Mouse (Mus musculus): ENCODE results near the gene Map3k21. TPM values are rescaled to one million over a fixed set of nuclear protein-coding genes. Genes with fewer than 3 reads are reported as not detected.

The Map3k21 gene
- polyA plus RNA-seq (2015; fragmentation: Nextera tagmentation; extraction: Ambion mirVana), result 0.18 and 0.24 TPM in 2 replicates

DNA sequence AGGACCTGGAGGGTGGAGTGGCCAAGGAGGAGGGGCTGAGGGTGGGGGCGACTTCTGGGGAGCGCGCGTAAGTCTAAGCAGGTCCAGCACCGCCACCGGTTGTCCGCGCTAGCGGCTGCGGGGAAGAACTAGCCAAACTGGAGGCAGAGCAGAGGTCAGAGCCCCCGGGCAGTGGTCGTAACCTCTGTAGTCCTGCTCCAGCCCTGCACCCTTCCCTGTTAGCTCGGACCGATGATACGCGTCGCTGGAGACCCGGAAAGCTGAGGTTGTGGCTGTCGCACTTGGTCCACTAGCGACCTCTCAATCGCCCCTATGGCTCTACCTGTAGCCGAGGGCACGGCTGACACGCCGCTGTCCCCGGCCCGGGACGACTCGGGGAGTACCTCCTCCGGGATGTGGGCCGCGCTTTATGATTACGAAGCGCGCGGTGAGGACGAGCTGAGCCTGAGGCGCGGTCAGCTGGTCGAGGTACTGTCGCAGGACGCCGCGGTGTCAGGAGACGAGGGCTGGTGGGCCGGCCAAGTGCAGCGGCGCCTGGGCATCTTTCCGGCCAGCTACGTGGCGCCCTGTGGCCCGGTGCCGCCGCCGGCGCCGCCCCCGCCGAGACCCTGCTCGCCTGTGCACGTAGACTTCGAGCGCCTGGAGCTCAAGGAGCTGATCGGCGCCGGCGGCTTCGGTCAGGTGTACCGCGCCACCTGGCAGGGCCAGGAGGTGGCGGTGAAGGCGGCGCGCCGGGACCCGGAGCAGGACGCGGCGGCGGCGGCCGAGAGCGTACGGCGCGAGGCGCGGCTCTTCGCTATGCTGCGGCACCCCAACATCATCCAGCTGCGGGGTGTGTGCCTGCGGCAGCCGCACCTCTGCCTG lies at the start of gene Map3k21:
Gene Map3k21 (plus strand): TSS at position 86 of the 864 bp plus-strand sequence.
- H3K4me1 ChIP-seq (replicated peaks), result peaks cover 17% of the 10 kb centered on the region
- under 1% methylated on average over 91 of the region's 93 CpGs for WGBS
- H3K4me2 ChIP-seq, result peak within 1 kb of the TSS; percentile 92
- peak within 1 kb of the TSS; percentile 49 for H3K4me3 ChIP-seq
- no peaks in the 10 kb centered on the region for H3K36me3 ChIP-seq
- no peaks in the 10 kb centered on the region for H3K9me3 ChIP-seq
- peaks cover 81% of the 10 kb centered on the region for H3K27me3 ChIP-seq
- H3K27ac ChIP-seq (replicated peaks), result no peak within 1 kb of the TSS
- ATAC-seq (ENCODE audit: low read depth), result peak; percentile 68
- H3K9ac ChIP-seq, result peak within 1 kb of the TSS; percentile 60

- Histone ChIP-seq H3K4me2 (no peak overlapping the region), H3K9ac (no peak overlapping the region), H3K9me3 (no peaks in the 10 kb centered on the region), H3K27ac (replicated peaks) (no peak overlapping the region), H3K27me3 (peaks cover 20% of the 10 kb centered on the region), H3K4me1 (replicated peaks) (peaks cover 29% of the 10 kb centered on the region), H3K36me3 (0 out of 2 replicates have a peak, but pooled peaks cover 3% of the 10 kb centered on the region), H3K4me3 (no peak overlapping the region)
- WGBS, result 80% methylated on average over 12 of the region's 12 CpGs
- ATAC-seq (ENCODE audit: low read depth), result no peak
Measured at GRCm38 (mm10) chr8:125866125-125866524, 44.1 kb upstream of the Map3k21 start.

GRCm38 (mm10) chr8:125868552-125868951 lies 41.7 kb upstream of the Map3k21 start:
- H3K36me3 ChIP-seq, result 0 out of 2 replicates have a peak, but pooled peaks cover 3% of the 10 kb centered on the region
- no peak overlapping the region for H3K9ac ChIP-seq
- no peak overlapping the region for H3K27ac ChIP-seq (replicated peaks)
- H3K4me2 ChIP-seq, result no peak overlapping the region
- no peaks in the 10 kb centered on the region for H3K9me3 ChIP-seq
- H3K4me3 ChIP-seq, result no peak overlapping the region
- 74% methylated on average over 7 of the region's 7 CpGs for WGBS
- peaks cover 16% of the 10 kb centered on the region for H3K4me1 ChIP-seq (replicated peaks)
- peaks cover 17% of the 10 kb centered on the region for H3K27me3 ChIP-seq
- no peak for ATAC-seq (ENCODE audit: low read depth)

DNA sequence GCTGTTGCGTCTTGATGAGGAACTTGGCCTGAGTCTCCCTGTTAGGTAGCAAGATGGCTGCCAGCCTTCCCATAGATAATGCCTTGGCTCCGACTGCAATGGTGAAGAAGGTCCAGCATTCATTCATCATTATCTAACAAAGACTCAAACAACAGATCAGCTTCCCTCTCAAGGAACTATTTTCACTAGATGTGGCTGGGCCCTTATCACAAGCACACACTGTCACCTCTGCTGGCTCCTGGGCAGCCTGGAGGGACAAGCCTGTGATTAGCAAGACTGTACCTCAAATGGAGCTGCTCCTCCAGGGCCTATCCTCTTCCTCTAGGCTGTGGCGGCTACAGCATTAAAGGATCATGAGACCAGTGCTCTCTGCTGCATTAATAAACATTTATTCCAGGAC lies 40.5 kb upstream of the Map3k21 start:
- Histone ChIP-seq H3K4me2 (no peak overlapping the region), H3K4me1 (replicated peaks) (peaks cover 16% of the 10 kb centered on the region), H3K27ac (replicated peaks) (no peak overlapping the region), H3K27me3 (peaks cover 20% of the 10 kb centered on the region), H3K9ac (no peak overlapping the region), H3K9me3 (no peaks in the 10 kb centered on the region), H3K36me3 (0 out of 2 replicates have a peak, but pooled peaks cover 3% of the 10 kb centered on the region), H3K4me3 (no peak overlapping the region)
- ATAC-seq (ENCODE audit: low read depth), result no peak
- WGBS, result 79% methylated on average over 3 of the region's 3 CpGs

DNA sequence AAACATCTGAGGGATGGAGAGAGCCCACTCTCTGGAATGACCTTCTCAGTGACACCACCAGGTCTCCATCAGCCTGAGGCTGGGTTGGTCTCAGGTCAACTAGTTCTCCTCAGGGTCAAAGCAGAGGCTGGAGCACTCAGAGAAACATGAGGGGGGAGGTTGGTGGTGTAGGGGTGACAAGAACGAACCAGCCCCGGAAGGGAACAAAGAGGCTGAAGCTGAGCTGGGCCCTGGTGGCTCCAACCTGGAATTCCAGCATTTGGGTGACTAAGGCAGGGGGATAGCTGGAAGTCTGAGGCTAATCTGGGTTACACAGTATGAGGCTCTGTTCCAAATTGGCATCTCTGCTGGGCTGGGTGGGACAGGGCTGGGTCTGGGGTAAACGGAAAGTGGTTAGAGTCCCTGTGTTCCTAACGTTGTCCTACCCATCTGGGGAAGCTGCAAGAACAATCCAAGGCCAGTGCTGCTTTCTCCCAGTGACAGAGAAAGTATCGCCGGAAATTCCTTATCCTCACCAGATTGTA lies 40.0 kb upstream of the Map3k21 start:
- 0 out of 2 replicates have a peak, but pooled peaks have one; percentile 40 for ATAC-seq (ENCODE audit: low read depth)
- H3K9me3 ChIP-seq, result no peaks in the 10 kb centered on the region
- no peak overlapping the region for H3K27ac ChIP-seq (replicated peaks)
- H3K36me3 ChIP-seq, result 0 out of 2 replicates have a peak, but pooled peaks cover 3% of the 10 kb centered on the region
- peaks cover 16% of the 10 kb centered on the region for H3K4me1 ChIP-seq (replicated peaks)
- H3K27me3 ChIP-seq, result peaks cover 21% of the 10 kb centered on the region
- H3K4me2 ChIP-seq, result no peak overlapping the region
- no peak overlapping the region for H3K4me3 ChIP-seq
- 0 out of 2 replicates have a peak overlapping the region, but pooled peaks have one; percentile 23 for H3K9ac ChIP-seq
- WGBS, result 40% methylated on average over 6 of the region's 6 CpGs

DNA sequence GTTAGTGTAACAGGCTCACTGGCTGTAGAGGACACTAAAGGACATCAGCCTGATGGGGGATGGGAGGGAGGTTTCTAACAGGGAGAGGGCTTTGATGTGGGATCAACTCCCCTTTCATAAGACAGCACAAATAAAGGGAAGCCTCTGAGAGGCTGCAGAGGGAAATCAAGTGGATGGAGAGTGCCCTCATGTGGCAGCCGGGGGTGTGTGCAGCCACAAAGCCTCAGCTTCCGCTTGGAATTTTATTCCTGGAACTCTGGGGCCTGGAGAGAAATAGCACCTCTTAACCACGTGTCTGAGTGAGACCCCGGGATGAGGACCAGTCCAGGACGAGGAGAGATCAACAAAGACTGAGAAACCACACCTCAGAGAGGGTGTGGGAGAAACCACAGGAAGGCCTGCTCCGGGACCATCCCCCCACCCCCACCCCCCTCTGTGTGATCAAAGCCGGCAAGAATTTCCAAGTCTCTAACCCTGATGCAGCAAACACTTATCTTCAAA lies 39.4 kb upstream of the Map3k21 start:
- H3K27ac ChIP-seq (replicated peaks), result no peak overlapping the region
- peak; percentile 81 for ATAC-seq (ENCODE audit: low read depth)
- 0 out of 2 replicates have a peak overlapping the region, but pooled peaks have one; percentile 23 for H3K9ac ChIP-seq
- no peak overlapping the region for H3K4me3 ChIP-seq
- peaks cover 16% of the 10 kb centered on the region for H3K4me1 ChIP-seq (replicated peaks)
- peak overlapping the region; percentile 17; the same call in 1 of the 2 replicates for H3K4me2 ChIP-seq
- H3K27me3 ChIP-seq, result peaks cover 21% of the 10 kb centered on the region
- 6% methylated on average over 7 of the region's 7 CpGs for WGBS
- H3K36me3 ChIP-seq, result 0 out of 2 replicates have a peak, but pooled peaks cover 3% of the 10 kb centered on the region
- H3K9me3 ChIP-seq, result no peaks in the 10 kb centered on the region

GRCm38 (mm10) chr8:125872501-125873249 lies 37.6 kb upstream of the Map3k21 start:
- 53% methylated on average over 9 of the region's 9 CpGs for WGBS
- no peak for ATAC-seq (ENCODE audit: low read depth)
- Histone ChIP-seq H3K4me2 (no peak overlapping the region), H3K4me3 (no peak overlapping the region), H3K27me3 (peaks cover 14% of the 10 kb centered on the region), H3K9me3 (no peaks in the 10 kb centered on the region), H3K36me3 (peaks cover 9% of the 10 kb centered on the region; the same call in 1 of the 2 replicates), H3K27ac (replicated peaks) (no peak overlapping the region), H3K9ac (no peak overlapping the region), H3K4me1 (replicated peaks) (peaks cover 16% of the 10 kb centered on the region)

DNA sequence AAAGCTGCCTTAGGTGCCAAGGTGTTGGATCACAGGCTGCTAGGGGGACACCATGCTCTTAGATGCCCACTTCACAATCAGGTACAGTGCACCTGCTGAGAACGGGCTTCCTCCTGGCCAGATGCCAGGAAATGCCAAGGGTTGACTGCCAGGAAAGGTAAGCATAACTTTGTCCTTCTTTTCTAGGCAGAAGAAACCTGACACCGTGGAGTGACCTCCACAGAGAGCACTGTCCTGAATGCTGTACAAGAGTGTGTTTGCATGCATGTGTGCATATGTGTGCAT lies 37.1 kb upstream of the Map3k21 start:
- no peak overlapping the region for H3K4me3 ChIP-seq
- no peak overlapping the region for H3K27ac ChIP-seq (replicated peaks)
- 82% methylated on average over 2 of the region's 2 CpGs for WGBS
- H3K9ac ChIP-seq, result no peak overlapping the region
- H3K36me3 ChIP-seq, result peaks cover 14% of the 10 kb centered on the region
- no peak overlapping the region for H3K4me2 ChIP-seq
- H3K9me3 ChIP-seq, result no peaks in the 10 kb centered on the region
- H3K4me1 ChIP-seq (replicated peaks), result peaks cover 16% of the 10 kb centered on the region
- peaks cover 11% of the 10 kb centered on the region for H3K27me3 ChIP-seq
- ATAC-seq (ENCODE audit: low read depth), result no peak

- no peak for ATAC-seq (ENCODE audit: low read depth)
- Histone ChIP-seq H3K9ac (no peak overlapping the region), H3K4me1 (replicated peaks) (no peaks in the 10 kb centered on the region), H3K27me3 (no peaks in the 10 kb centered on the region), H3K4me2 (no peak overlapping the region), H3K4me3 (no peak overlapping the region), H3K36me3 (peaks cover 30% of the 10 kb centered on the region), H3K9me3 (no peaks in the 10 kb centered on the region), H3K27ac (replicated peaks) (no peak overlapping the region)
- 88% methylated on average over 4 of the region's 4 CpGs for WGBS
Measured at GRCm38 (mm10) chr8:125880447-125880846, 29.8 kb upstream of the Map3k21 start.

DNA sequence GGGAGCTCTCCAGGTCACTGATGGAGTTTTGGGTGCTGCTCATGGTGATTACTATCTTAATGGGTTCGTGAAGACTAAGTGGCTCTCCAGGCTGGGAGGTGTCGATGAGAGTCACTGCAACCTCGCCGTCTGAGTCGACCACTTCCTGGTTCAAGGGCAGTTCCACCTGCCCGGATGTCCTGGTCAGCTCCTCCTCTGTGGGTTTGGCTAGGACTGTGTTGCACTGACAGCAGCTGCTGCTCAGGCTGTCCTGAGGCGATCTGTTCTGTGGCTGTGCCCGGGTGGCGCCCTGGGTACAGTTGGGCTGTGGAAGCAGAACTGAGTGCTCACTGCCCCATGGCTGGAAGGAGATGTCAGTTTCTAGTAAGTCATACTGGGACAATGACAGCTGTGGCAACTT lies 22.7 kb upstream of the Map3k21 start:
- H3K27ac ChIP-seq (replicated peaks), result no peak overlapping the region
- peaks cover 62% of the 10 kb centered on the region for H3K36me3 ChIP-seq
- H3K4me2 ChIP-seq, result no peak overlapping the region
- H3K4me3 ChIP-seq, result no peak overlapping the region
- WGBS, result 95% methylated on average over 9 of the region's 9 CpGs
- ATAC-seq (ENCODE audit: low read depth), result no peak
- no peaks in the 10 kb centered on the region for H3K9me3 ChIP-seq
- H3K4me1 ChIP-seq (replicated peaks), result no peaks in the 10 kb centered on the region
- H3K27me3 ChIP-seq, result no peaks in the 10 kb centered on the region
- H3K9ac ChIP-seq, result no peak overlapping the region

- WGBS, result 87% methylated on average over 3 of the region's 3 CpGs
- Histone ChIP-seq H3K9me3 (no peaks in the 10 kb centered on the region), H3K9ac (no peak overlapping the region), H3K4me3 (no peak overlapping the region), H3K27me3 (no peaks in the 10 kb centered on the region), H3K36me3 (peaks cover 59% of the 10 kb centered on the region), H3K27ac (replicated peaks) (no peak overlapping the region), H3K4me2 (no peak overlapping the region), H3K4me1 (replicated peaks) (no peaks in the 10 kb centered on the region)
- ATAC-seq (ENCODE audit: low read depth), result no peak
Measured at GRCm38 (mm10) chr8:125889920-125890319, 20.3 kb upstream of the Map3k21 start.

DNA sequence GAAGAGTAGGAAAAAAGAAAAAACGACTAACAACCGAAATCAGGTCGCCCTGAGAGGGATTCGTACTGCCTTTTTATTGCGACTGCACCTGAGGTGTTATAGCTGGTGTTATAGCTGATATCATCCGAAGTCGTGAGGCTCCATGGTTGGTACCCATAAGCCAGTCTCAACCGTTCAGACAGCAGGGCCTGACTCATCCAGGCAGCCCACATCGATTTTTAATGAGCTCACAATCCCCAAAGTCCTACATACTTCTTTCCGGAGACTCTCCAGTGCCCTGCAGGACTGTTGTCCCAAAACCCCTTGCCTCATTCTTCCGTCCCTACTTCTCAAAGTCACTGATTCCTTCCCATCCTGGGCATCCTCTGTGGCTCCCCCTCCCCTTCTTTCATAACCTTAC lies 12.9 kb upstream of the Map3k21 start:
- WGBS, result 61% methylated on average over 11 of the region's 11 CpGs
- H3K36me3 ChIP-seq, result no peaks in the 10 kb centered on the region
- no peak for ATAC-seq (ENCODE audit: low read depth)

More for the DNA sequence above, 12.9 kb upstream of the Map3k21 start:
- peaks cover 22% of the 10 kb centered on the region for H3K4me1 ChIP-seq (replicated peaks)
- H3K9me3 ChIP-seq, result no peaks in the 10 kb centered on the region
- peak overlapping the region; percentile 84 for H3K9ac ChIP-seq
- H3K27ac ChIP-seq (replicated peaks), result no peak overlapping the region
- peaks cover 26% of the 10 kb centered on the region for H3K27me3 ChIP-seq
- peak overlapping the region; percentile 70 for H3K4me2 ChIP-seq
- peak overlapping the region; percentile 63 for H3K4me3 ChIP-seq
